Mouse (Mus musculus) testis, adult 2 months (tissue): ENCODE measurements around the gene Lix1. TPM values are rescaled to one million over a fixed set of nuclear protein-coding genes. Genes with fewer than 3 reads are reported as not detected.

Experiments used
- H3K27ac ChIP-seq: fragments of 200-500 bp; 2 replicates; pipeline ENCODE4 v1.5.1; 2012; ENCODE audit warnings: low read depth, low read length; ENCODE audit not compliant: control insufficient read depth, insufficient read depth
- H3K27me3 ChIP-seq: fragments of 200-500 bp; 2 replicates; pipeline ENCODE4 v1.6.1; 2012; ENCODE audit warnings: mild to moderate bottlenecking, low read length, moderate library complexity; ENCODE audit not compliant: control insufficient read depth, insufficient read depth
- H3K36me3 ChIP-seq: fragments of 200-500 bp; 2 replicates; pipeline ENCODE4 v1.6.1; 2012; ENCODE audit warnings: mild to moderate bottlenecking, low read length; ENCODE audit not compliant: control insufficient read depth, insufficient read depth
- H3K4me1 ChIP-seq: fragments of 200-500 bp; 2 replicates; pipeline ENCODE4 v1.6.1; 2012; ENCODE audit warnings: low read length; ENCODE audit not compliant: control insufficient read depth, insufficient read depth
- H3K4me3 ChIP-seq: fragments of 200-500 bp; 2 replicates; pipeline ENCODE4 v1.5.1; 2012; ENCODE audit warnings: low read depth, mild to moderate bottlenecking, low read length, moderate library complexity, mixed read lengths; ENCODE audit not compliant: control insufficient read depth
- CTCF ChIP-seq: fragments of 200-500 bp; IDR thresholded peaks from 2 replicates; pipeline ENCODE4 v1.5.1; 2012; ENCODE audit warnings: low read depth, mild to moderate bottlenecking, inconsistent platforms, low read length, moderate library complexity; ENCODE audit not compliant: control insufficient read depth, insufficient read depth, insufficient replicate concordance
- POLR2A ChIP-seq: fragments of 200-500 bp; IDR thresholded peaks from 2 replicates; pipeline ENCODE4 v1.6.1; 2012; ENCODE audit warnings: low read depth, mild to moderate bottlenecking, inconsistent platforms, low read length, moderate library complexity; ENCODE audit not compliant: control insufficient read depth
- polyA plus RNA-seq: library from polyadenylated mRNA; depleted of rRNA; stranded (reverse); fragments of >200 nt; gene quantifications from 2 replicates; pipeline ENCODE4 v1.2.3, GENCODE M21; 2012

Gene Lix1
- polyA plus RNA-seq, 1 experiment = 0.54 TPM

DNA sequence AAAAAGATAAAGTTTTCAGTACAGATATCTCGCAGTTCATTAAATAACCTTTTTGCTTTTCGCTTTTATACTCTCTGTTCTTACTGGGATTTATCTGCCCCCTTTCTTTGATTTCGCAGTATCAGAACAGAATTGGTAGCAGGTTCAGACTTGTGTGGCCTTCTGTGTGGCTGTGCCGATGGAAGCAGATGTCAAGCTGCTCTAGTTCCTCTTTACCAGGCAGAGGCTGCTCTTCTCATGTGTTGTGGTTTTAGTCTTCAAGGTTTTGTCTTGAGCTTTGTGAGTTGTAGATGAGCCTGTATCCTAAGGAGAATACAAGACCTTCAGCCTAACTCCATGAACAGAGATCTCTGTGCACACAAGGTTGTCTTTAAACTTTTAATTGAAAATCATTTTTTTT lies 10.6 kb upstream of the Lix1 start:
- TF ChIP-seq CTCF (no peak), POLR2A (no peak)
- Histone ChIP-seq H3K36me3 (peaks cover 2% of the 10 kb centered on the region; the same call in 1 of the 2 replicates), H3K4me1 (no peaks in the 10 kb centered on the region), H3K4me3 (no peak overlapping the region), H3K27ac (no peak overlapping the region), H3K27me3 (no peaks in the 10 kb centered on the region)

DNA sequence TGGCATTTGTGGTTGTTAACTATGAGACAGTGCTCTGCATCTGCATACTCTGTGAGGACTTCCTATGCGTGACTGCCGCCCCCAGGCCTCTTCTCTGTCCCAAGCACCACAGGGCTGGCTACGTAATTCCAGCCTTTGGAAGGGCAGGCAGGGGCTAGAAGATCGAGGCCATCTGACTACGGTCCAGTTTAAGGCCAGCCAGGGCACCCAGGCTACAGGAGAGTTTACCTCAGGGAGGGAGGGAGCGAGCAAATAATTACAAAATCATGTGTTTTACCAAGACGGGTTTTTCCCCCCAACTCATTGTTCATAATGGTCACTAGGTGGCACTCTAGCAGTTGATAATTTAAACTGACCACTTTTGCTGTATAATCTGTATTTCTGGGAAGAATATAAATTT lies 9.6 kb upstream of the Lix1 start:
- peaks cover 2% of the 10 kb centered on the region; the same call in 1 of the 2 replicates for H3K36me3 ChIP-seq
- no peak overlapping the region for H3K27ac ChIP-seq
- no peaks in the 10 kb centered on the region for H3K27me3 ChIP-seq
- TF ChIP-seq POLR2A = no peak
- TF ChIP-seq CTCF = no peak
- no peaks in the 10 kb centered on the region for H3K4me1 ChIP-seq
- H3K4me3 ChIP-seq = no peak overlapping the region

DNA sequence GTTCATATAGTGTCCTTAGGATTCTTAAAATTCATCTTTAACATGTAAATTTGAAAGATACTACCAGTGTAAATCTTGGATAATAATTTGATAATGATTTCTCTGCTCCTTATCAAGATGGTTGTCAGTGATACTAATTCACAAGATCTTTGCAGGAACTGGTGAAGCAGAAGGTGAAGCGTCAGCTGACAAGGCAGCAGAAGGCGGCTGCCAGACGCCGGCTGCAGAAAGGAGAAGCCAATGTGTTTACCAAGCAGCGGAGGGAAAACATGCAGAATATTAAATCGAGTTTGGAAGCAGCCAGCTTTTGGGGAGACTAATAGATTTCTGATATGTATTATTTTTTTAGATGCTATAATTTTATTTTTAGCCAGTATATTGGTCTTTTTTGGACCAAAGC lies 9.2 kb upstream of the Lix1 start:
- H3K27me3 ChIP-seq = no peaks in the 10 kb centered on the region
- TF ChIP-seq POLR2A (no peak), CTCF (no peak)
- no peaks in the 10 kb centered on the region for H3K4me1 ChIP-seq
- no peak overlapping the region for H3K4me3 ChIP-seq
- H3K27ac ChIP-seq = no peak overlapping the region
- H3K36me3 ChIP-seq = peaks cover 2% of the 10 kb centered on the region; the same call in 1 of the 2 replicates

DNA sequence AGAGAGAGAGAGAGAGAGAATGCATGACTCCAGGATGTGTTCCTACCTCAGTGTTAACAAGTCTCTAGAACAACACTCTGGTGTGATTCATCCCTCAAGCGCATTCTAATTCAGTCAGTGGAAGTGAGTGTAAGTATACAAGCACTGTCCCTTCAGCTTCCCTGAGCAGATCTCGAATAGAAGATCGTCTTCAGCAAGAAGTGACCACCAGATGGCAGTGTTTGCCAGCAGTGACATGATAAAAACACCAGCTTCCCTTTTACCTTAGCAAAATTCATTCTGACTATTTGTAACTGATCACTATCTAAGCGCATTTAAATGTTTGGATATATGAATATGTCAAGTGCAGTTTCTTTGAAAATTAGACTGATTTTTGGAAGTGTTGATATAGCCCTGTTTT lies 8.1 kb upstream of the Lix1 start:
- H3K36me3 ChIP-seq = no peaks in the 10 kb centered on the region; the same call in 1 of the 2 replicates
- no peak overlapping the region for H3K27ac ChIP-seq
- H3K4me3 ChIP-seq = no peak overlapping the region
- no peaks in the 10 kb centered on the region for H3K27me3 ChIP-seq
- TF ChIP-seq POLR2A = no peak
- no peak for TF ChIP-seq CTCF
- no peaks in the 10 kb centered on the region for H3K4me1 ChIP-seq

DNA sequence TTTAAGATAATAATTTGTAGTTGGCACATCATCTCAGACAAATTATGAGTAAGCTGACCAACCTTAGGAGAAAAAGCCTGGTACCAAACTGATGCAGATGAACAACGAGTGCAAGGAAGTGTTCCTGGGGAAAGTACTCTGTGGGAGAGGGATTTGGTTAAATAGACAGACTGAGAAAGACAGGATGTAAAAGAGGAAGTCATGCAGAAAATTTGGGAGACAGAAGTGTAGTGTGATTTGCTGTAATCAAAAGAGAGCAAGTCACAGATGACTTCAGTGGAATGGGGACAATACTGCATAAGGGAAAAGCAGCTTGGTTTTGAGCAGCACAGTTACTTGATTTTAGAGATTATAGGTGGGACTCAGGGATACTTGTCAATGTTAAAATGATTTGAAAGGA lies 5.6 kb upstream of the Lix1 start:
- Histone ChIP-seq H3K4me1 (no peaks in the 10 kb centered on the region), H3K27me3 (no peaks in the 10 kb centered on the region), H3K4me3 (no peak overlapping the region), H3K36me3 (no peaks in the 10 kb centered on the region), H3K27ac (no peak overlapping the region)
- no peak for TF ChIP-seq CTCF

DNA sequence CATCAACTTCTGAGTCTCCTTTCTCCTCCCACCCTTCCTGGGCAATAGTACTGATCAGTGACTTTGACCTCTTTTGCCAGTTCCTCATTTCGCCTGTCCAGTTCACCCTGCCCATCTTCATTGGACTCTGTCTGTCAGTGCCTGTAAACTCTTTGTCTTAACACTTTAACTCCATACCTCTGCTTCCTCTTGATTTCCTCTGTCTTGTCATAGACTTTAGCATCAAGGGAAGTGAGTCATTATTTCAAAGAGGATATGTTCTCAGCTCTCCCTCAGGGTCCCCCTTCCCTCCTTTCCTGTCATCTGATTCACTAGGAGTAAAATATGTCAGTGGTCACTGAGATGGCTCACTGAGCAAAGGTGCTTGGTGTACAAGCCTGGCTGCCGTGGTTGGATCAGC lies 3.8 kb upstream of the Lix1 start:
- H3K4me1 ChIP-seq = no peaks in the 10 kb centered on the region
- H3K36me3 ChIP-seq = no peaks in the 10 kb centered on the region
- TF ChIP-seq POLR2A = no peak
- TF ChIP-seq CTCF = no peak
- H3K4me3 ChIP-seq = no peak overlapping the region
- no peaks in the 10 kb centered on the region for H3K27me3 ChIP-seq
- no peak overlapping the region for H3K27ac ChIP-seq

DNA sequence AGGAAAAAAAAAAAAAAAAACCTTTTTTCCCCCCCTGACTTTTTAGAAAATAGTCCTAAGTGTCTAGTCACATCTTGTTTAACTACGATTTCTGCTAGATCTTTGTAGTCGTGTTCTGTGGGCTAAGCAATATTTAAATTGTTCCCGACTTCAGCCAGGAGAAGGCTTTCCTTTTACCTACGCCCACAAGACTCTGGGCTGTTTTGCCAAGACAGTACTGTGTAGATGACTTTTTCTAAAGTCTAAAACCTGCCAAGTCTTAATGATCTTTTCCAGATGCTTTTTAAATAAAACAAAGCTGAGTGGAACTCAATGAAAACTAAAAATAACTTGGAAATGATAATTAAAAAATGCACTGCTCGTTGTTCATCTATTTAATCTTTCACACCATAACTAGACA lies 566 bp downstream of the Lix1 start:
- Histone ChIP-seq H3K4me1 (no peaks in the 10 kb centered on the region), H3K27me3 (no peaks in the 10 kb centered on the region), H3K4me3 (no peak overlapping the region), H3K27ac (no peak overlapping the region), H3K36me3 (no peaks in the 10 kb centered on the region)
- TF ChIP-seq CTCF (no peak), POLR2A (no peak)

DNA sequence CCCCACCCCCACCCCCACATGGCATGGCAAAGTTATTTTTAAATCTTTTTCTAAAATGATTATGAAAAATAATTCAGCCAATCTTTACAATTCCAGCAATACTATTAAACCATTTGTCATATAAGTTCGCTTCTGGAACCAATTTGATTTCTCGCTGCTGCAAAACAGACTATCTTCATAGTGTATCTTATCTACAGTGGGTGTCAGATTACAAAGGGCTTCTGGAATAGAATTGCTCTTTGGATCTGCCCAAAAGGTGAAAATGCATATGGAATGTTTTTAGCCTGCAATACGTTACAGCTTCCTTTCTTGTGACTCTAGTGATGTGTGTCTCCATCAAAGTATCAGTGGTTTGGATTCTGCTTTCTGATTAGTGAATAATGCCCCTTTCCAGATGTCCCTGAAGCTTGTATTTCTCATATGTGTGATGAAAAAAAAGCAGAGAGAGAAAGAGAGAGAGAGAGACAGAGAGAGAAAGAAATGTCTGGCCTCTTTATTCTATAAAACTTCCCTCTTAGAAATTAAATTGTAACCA lies 1.2 kb downstream of the Lix1 start:
- Histone ChIP-seq H3K27ac (no peak overlapping the region), H3K27me3 (no peaks in the 10 kb centered on the region), H3K36me3 (no peaks in the 10 kb centered on the region), H3K4me3 (no peak overlapping the region), H3K4me1 (no peaks in the 10 kb centered on the region)
- TF ChIP-seq CTCF = no peak
- no peak for TF ChIP-seq POLR2A
